Mouse (Mus musculus) midbrain, embryonic 16.5 days (tissue): ENCODE data around the gene Pde4a. TPM values are rescaled to one million over a fixed set of nuclear protein-coding genes. Genes with fewer than 3 reads are reported as not detected.

ENCODE experiments used
- ATAC-seq: fragments of 200-750 bp; cut with Nextera tagmentation; 2 replicates; pipeline ENCODE4 v1.8.0; 2017; ENCODE audit warnings: moderate TSS enrichment
- H3K27ac ChIP-seq: fragments of 300-500 bp; sonication (generic); 2 replicates; pipeline ENCODE4 v1.5.1; 2014; ENCODE audit warnings: mild to moderate bottlenecking, low read length, mixed read lengths
- H3K27me3 ChIP-seq: fragments of 300-500 bp; sonication (generic); 2 replicates; pipeline ENCODE4 v1.6.1; 2014; ENCODE audit warnings: low read depth, low read length, mixed read lengths; ENCODE audit not compliant: control insufficient read depth, insufficient read depth
- H3K36me3 ChIP-seq: fragments of 300-500 bp; sonication (generic); 2 replicates; pipeline ENCODE4 v1.6.1; 2014; ENCODE audit warnings: mild to moderate bottlenecking, low read length, moderate library complexity, mixed read lengths; ENCODE audit not compliant: control insufficient read depth, insufficient read depth
- H3K4me1 ChIP-seq: fragments of 300-500 bp; sonication (generic); 2 replicates; pipeline ENCODE4 v1.6.1; 2014; ENCODE audit warnings: mild to moderate bottlenecking, low read length, mixed read lengths; ENCODE audit not compliant: control insufficient read depth, insufficient read depth
- H3K4me2 ChIP-seq: fragments of 300-500 bp; sonication (generic); 2 replicates; pipeline ENCODE4 v1.6.1; 2014; ENCODE audit warnings: mild to moderate bottlenecking, low read length, mixed read lengths
- H3K4me3 ChIP-seq: fragments of 300-500 bp; sonication (generic); 2 replicates; pipeline ENCODE4 v1.5.1; 2014; ENCODE audit warnings: low read depth, mild to moderate bottlenecking, low read length, moderate library complexity, mixed read lengths
- H3K9ac ChIP-seq: fragments of 300-500 bp; sonication (generic); 2 replicates; pipeline ENCODE4 v1.6.1; 2014; ENCODE audit warnings: low read depth, low read length, mixed read lengths
- H3K9me3 ChIP-seq: fragments of 300-500 bp; sonication (generic); replicated peaks from 2 replicates; pipeline ENCODE4 v1.6.1; 2014; ENCODE audit warnings: mild to moderate bottlenecking, low read length, mixed read lengths; ENCODE audit not compliant: control insufficient read depth, poor library complexity, severe bottlenecking
- WGBS: fragments of 180-500 bp; shearing (Covaris S2); extraction: QIAGEN DNeasy Blood & Tissue Kit; methylation state at CpG from one replicate; pipeline ENCODE4 v1.1.7; 2014; 5-methylcytosine and 5-hydroxymethylcytosine counted together
- polyA plus RNA-seq: library from polyadenylated mRNA; unstranded; fragments of >200 nt; fragmentation: Nextera tagmentation; extraction: Ambion mirVana; gene quantifications from 2 replicates; pipeline ENCODE4 v1.2.1, GENCODE M21; 2015

Gene Pde4a
- polyA plus RNA-seq, 1 experiment from 2014 or later: 49.3 TPM

DNA sequence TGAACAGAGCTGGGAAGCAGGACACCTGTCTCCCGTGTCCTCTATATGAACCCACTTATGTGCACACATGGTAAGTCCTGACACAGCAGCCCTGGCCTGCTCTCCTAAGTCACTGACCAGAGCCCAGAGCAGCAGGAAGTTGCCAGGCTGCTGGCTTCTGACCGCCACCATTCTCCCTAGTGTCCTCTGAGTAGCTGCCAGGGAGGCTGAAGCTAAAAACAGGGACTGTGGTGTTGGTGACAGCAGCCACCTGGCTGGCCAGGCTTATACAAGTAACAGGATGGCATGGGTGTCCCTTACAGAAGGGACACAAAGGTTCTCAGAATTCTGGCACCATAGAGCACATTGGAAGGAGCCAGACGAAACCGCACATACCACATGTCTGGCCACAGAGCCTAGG lies 20.1 kb upstream of the Pde4a start:
- no peak overlapping the region for H3K9ac ChIP-seq
- ATAC-seq: no peak
- H3K4me1 ChIP-seq: peaks cover 29% of the 10 kb centered on the region
- no peaks in the 10 kb centered on the region for H3K9me3 ChIP-seq
- H3K27ac ChIP-seq: no peak overlapping the region
- no peak overlapping the region for H3K4me3 ChIP-seq
- WGBS: 93% methylated on average over 4 of the region's 4 CpGs
- H3K27me3 ChIP-seq: no peaks in the 10 kb centered on the region
- peaks cover 21% of the 10 kb centered on the region for H3K36me3 ChIP-seq
- H3K4me2 ChIP-seq: no peak overlapping the region

DNA sequence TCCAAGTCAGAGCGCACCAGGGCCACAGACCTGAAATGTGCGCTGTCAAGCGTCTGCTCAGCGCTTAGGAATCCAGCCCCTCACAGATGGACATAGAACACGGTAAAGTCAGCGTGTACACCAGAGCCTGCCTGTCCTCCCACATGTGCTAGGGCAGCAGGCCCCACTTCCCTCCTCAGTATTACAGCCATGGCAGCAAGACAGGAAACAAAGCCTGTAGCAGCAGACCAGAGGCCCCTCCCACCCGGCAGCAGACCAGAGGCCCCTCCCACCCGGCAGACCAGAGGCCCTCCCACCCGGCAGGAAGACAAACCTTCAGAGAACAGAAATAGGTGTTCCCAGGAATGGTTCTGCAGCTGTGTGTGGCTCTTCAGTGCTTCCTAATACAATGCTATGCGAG lies 18.8 kb upstream of the Pde4a start:
- no peak overlapping the region for H3K9ac ChIP-seq
- ATAC-seq: no peak
- peaks cover 12% of the 10 kb centered on the region for H3K36me3 ChIP-seq
- H3K4me3 ChIP-seq: no peak overlapping the region
- H3K4me2 ChIP-seq: no peak overlapping the region; the same call in 1 of the 2 replicates
- WGBS: 51% methylated on average over 10 of the region's 10 CpGs
- peaks cover 29% of the 10 kb centered on the region for H3K4me1 ChIP-seq
- H3K27me3 ChIP-seq: no peaks in the 10 kb centered on the region
- H3K27ac ChIP-seq: no peak overlapping the region
- no peaks in the 10 kb centered on the region for H3K9me3 ChIP-seq

DNA sequence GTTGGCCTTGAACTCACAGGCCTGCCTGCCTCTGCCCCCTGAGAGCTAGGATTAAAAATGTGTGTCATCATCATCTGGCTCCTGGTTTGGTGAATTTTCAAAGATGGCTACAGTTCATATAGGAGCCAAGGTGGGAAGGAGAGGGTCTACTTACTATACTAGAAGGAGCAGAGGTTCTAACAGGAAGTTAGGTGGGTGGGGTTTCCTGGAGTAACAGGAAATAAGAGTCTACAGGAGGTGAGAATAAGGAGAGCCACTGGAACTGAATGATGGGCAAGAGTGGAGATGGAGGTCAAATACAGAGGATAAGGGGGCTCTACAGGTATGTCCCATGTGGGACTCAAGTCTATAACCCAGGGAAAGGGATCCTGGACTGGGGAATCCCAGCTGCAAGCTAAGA lies 17.1 kb upstream of the Pde4a start:
- Histone ChIP-seq H3K4me3 (no peak overlapping the region), H3K27ac (no peak overlapping the region), H3K9ac (peak overlapping the region; percentile 2; the same call in 1 of the 2 replicates), H3K4me2 (peak overlapping the region; percentile 89), H3K9me3 (no peaks in the 10 kb centered on the region), H3K36me3 (no peaks in the 10 kb centered on the region), H3K4me1 (peaks cover 29% of the 10 kb centered on the region), H3K27me3 (peaks cover 3% of the 10 kb centered on the region; the same call in 1 of the 2 replicates)
- ATAC-seq: no peak

DNA sequence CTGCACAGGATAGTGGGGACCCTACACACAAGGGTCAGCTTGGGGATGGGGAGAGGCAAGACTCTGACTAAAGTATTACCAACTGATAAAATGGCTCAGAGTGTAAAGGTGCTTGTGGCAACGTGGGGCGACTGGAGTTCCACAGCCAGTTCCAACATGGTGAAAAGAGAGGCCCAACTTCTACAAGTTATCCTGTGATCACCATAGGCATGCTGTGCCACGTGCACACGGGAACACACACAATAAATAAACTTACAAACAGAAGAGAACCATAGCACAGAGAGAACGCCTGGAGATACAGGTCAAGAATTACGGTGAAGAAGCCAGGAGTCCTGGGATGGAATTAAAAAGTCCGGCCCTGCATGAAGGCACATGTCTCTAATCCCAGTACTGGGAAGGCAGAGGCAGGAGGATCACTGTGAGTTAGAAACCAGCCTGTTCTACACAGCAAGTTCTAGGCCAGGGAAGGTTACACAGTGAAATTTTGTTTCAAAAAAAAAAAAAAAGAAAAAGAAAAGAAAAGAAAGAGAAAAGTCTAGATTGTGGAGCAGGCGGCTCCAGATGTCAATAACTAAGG lies 16.3 kb upstream of the Pde4a start:
- H3K36me3 ChIP-seq: no peaks in the 10 kb centered on the region
- H3K4me2 ChIP-seq: peak overlapping the region; percentile 89
- 0 out of 2 replicates have a peak, but pooled peaks have one; percentile 9 for ATAC-seq
- H3K27me3 ChIP-seq: peaks cover 3% of the 10 kb centered on the region; the same call in 1 of the 2 replicates
- no peaks in the 10 kb centered on the region for H3K9me3 ChIP-seq
- peaks cover 29% of the 10 kb centered on the region for H3K4me1 ChIP-seq
- peak overlapping the region; percentile 40; the same call in 1 of the 2 replicates for H3K27ac ChIP-seq
- whole genome bisulfite sequencing: 9% methylated on average over 8 of the region's 8 CpGs
- H3K4me3 ChIP-seq: peak overlapping the region; percentile 72
- H3K9ac ChIP-seq: peak overlapping the region; percentile 74

DNA sequence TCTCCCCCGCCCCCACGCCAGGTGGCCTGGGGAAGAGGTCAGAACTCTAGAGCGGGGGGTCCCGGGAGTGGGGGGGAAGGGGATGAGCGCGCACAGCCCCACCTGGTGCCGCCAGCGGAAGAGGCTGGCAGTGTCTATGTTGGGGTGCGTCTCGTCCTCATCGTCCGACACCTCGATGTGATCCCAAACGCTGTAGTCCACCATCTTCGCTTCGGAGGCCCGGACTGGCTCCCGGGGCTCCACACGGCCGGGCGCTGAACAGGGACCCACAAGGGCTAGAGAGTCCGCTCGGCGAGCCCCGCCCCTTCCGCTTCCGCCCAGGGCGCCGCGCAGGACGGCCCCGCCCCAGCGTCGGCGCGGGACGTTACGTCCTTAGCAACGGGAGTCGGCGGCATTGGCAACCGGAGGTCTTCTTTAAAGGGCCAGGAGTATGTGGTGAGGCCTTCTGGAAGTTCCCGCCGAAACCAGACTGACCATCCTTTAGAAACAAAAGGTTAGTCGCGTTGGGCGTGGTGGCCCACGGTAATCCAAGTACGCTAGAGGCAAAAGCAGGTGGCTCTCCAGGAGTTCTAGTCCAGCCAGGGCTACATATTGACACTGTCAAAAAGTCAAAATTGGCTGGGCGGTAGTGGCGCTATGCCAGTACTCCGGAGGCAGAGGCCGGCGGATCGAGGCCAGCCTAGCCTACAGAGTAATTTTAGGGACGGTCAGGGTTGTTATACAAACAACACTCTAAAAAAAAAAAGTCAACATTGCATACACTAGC lies 15.7 kb upstream of the Pde4a start, which contains the start of gene Cdc37:
TSS of gene Cdc37 (minus strand) at position 329 of the 766 bp plus-strand sequence.
- H3K4me2 ChIP-seq: peak within 1 kb of the TSS; percentile 89
- peak within 1 kb of the TSS; percentile 72 for H3K4me3 ChIP-seq
- no peaks in the 10 kb centered on the region for H3K9me3 ChIP-seq
- WGBS: 3% methylated on average over 56 of the region's 56 CpGs
- peak within 1 kb of the TSS; percentile 74 for H3K9ac ChIP-seq
- peak within 1 kb of the TSS; percentile 40; the same call in 1 of the 2 replicates for H3K27ac ChIP-seq
- peak; percentile 97 for ATAC-seq
- H3K4me1 ChIP-seq: peaks cover 29% of the 10 kb centered on the region
- peaks cover 3% of the 10 kb centered on the region; the same call in 1 of the 2 replicates for H3K27me3 ChIP-seq
- H3K36me3 ChIP-seq: no peaks in the 10 kb centered on the region

DNA sequence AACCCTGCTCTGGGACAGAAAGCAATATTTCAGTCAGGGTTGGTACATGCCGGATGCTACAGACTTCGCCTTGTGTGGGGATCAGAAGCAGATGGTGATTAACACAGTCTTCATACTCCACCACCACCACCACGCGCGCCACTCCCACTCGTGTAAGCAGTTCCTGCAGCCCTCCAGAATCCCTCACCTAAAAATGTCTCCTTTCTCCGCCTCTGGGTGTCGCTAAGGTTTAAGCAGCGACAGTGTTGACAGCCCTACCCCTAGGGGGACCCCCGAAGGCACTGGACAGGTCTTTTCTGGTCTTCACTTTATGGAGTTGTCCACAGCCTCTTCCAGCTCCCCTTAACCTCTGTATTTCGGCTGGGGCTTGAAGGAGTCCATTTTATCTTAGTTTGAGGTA lies 12.8 kb upstream of the Pde4a start:
- Histone ChIP-seq H3K4me2 (peak overlapping the region; percentile 46), H3K9me3 (no peaks in the 10 kb centered on the region), H3K36me3 (no peaks in the 10 kb centered on the region), H3K27ac (no peak overlapping the region), H3K27me3 (peaks cover 3% of the 10 kb centered on the region; the same call in 1 of the 2 replicates), H3K4me1 (peaks cover 18% of the 10 kb centered on the region), H3K4me3 (peak overlapping the region; percentile 11; the same call in 1 of the 2 replicates), H3K9ac (no peak overlapping the region)
- no peak for ATAC-seq
- 4% methylated on average over 11 of the region's 11 CpGs for WGBS

DNA sequence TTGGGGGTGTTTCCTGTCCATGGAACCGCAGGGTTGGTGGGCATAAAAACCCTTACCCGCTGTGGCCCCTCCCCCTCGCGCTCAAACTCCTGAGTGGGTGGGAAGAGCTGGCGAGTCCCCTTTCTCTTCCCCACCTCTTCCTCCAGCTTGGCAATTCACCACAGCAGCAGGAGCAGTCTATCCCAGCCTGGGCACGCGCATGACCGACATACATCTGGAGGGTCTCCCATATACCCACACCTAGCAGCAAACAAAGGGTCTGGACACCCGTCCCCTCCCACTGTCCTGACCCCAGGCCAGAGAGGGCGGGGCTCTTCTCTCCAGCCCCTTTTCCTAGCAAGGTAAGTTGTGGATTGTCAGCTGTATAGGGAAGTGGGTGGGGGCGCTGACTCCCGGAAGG lies 12.2 kb upstream of the Pde4a start:
- H3K4me2 ChIP-seq: peak overlapping the region; percentile 46
- no peak overlapping the region for H3K27ac ChIP-seq
- ATAC-seq: no peak
- 9% methylated on average over 12 of the region's 12 CpGs for WGBS
- H3K4me3 ChIP-seq: peak overlapping the region; percentile 11; the same call in 1 of the 2 replicates
- 0 out of 2 replicates have a peak overlapping the region, but pooled peaks have one; percentile 28 for H3K9ac ChIP-seq
- peaks cover 3% of the 10 kb centered on the region; the same call in 1 of the 2 replicates for H3K27me3 ChIP-seq
- H3K4me1 ChIP-seq: peaks cover 12% of the 10 kb centered on the region
- no peaks in the 10 kb centered on the region for H3K36me3 ChIP-seq
- H3K9me3 ChIP-seq: no peaks in the 10 kb centered on the region

DNA sequence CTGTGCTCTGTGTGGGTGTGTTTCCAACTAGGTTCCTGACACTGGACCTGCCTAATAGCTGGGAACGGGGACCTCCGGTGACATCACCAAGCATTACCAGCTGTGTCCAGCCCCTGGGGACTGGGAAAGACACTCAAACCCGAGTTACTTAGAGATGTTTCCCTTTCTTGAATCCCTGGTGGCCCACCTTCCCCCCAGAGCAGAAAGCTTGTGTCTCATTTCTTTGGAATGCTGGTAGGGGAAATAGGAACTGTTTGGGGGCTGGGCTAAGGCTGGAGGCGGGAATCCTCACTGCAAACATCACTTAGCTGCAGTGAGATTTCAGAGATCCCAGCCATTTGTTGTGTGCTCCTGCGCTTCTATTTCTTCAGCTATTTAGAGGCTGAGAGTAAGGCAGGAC lies 11.7 kb upstream of the Pde4a start:
- Histone ChIP-seq H3K4me1 (peaks cover 7% of the 10 kb centered on the region), H3K9me3 (no peaks in the 10 kb centered on the region), H3K4me3 (no peak overlapping the region), H3K36me3 (no peaks in the 10 kb centered on the region), H3K4me2 (peak overlapping the region; percentile 46), H3K9ac (0 out of 2 replicates have a peak overlapping the region, but pooled peaks have one; percentile 36), H3K27ac (no peak overlapping the region), H3K27me3 (peaks cover 3% of the 10 kb centered on the region; the same call in 1 of the 2 replicates)
- WGBS: 15% methylated on average over 5 of the region's 5 CpGs
- ATAC-seq: no peak

DNA sequence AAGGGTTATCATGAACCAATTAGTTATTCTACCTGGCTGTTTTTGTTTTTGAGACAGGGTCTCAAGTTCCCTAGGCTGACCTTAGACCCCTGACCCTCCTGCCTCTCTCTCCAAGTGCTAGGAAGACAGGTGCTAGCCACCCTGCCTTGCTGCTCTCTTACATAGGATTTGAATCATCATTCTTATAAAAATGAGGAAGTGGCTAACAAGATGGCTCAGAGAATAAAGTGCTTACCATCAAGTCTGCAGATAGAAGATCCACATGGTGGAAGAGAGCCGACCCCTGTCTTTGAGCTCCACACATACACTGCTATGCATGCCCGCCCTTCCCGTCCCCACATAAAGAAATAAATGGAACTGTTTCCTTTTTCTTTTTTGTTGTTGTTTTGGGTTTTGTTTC lies 10.7 kb upstream of the Pde4a start:
- no peak overlapping the region for H3K27ac ChIP-seq
- no peak overlapping the region for H3K4me2 ChIP-seq
- H3K36me3 ChIP-seq: no peaks in the 10 kb centered on the region
- no peak overlapping the region for H3K4me3 ChIP-seq
- no peak overlapping the region for H3K9ac ChIP-seq
- peaks cover 3% of the 10 kb centered on the region; the same call in 1 of the 2 replicates for H3K27me3 ChIP-seq
- no peak for ATAC-seq
- no peaks in the 10 kb centered on the region for H3K9me3 ChIP-seq
- 82% methylated on average over 3 of the region's 3 CpGs for WGBS
- peaks cover 3% of the 10 kb centered on the region; the same call in 1 of the 2 replicates for H3K4me1 ChIP-seq
